Mouse (Mus musculus) yolk sac, embryonic 10.5 days (tissue): Measurements from ENCODE around the gene Tsx.
"Not testable (repeated sequence)": the region's sequence is repeated elsewhere in the genome, so short reads cannot be mapped to it uniquely, and the experiment has no call there.

Experiments
- DNase-seq: peaks from one replicate; pipeline ENCODE4 v3.0.0-alpha.2; 2017; ENCODE audit warnings: low spot score

Tsx gene

GRCm38 (mm10) chrX:103414167-103414566 lies at the start of gene Tsx:
Gene Tsx (plus strand): TSS chrX:103414467.
- no peak for DNase-seq

DNA sequence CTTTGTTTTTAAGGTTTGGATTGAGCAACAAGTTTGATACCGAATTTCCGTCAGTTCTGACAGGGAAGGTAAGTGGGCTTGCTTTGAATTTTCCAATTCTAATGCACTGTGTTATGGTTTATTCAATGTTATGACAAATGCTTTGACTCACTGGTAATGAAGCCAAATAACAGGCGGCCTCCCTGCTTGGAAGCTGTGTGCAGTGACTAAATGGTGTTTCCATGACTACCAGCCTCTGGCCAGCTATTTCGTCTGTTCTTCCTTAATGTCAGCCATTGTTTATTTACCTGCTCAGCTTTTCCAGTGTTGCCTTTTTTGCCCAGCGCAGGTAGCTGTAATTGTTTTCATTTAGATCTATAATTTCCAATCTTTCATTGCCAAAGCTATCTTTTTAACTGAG lies 48.1 kb upstream of the Tsx start:
- no peak for DNase-seq

DNA sequence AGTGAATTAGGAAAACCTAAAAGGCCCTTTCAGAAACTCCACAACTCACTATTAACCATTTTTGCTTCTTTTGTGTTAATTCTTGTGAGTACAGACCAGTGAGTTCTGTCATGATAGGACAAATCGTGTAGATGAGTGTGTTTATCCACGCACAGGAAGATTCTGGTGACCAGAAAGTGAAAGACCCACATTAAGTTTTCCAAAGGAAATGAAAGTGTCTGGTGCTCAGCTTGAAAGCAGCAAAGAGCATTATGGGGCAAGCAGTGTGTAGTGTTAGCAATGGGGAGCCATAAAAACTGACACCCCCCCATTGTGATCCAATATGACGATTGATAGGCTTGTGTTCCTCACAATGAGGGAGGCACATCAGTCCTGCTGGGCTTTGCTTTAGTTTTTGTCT lies 45.6 kb upstream of the Tsx start:
- DNase-seq: no peak

GRCm38 (mm10) chrX:103371221-103371620 lies 43.0 kb upstream of the Tsx start:
- DNase-seq: no peak

GRCm38 (mm10) chrX:103371627-103372026 lies 42.6 kb upstream of the Tsx start:
- no peak for DNase-seq

- DNase-seq: no peak
Measured at GRCm38 (mm10) chrX:103374250-103374649, 40.0 kb upstream of the Tsx start.

DNA sequence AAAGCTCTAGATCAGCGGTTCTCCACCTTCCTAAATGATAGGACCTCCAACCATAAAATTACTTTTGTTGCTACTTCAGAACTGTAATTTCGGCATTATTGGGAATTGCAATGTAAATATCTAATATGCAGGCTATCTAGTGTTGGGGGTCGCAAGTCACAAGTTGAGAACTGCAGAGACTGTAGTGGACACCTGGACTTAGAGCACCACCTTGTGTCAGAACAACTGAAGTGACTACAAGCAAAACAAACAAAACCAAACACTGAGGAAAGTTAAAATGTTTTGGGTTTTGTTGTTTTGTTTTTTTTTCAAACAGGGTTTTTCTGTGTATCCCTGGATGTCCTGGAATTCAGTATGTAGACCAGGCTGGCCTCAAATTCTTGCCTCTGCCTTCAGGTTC lies 29.7 kb upstream of the Tsx start:
- peak; percentile 4 for DNase-seq

GRCm38 (mm10) chrX:103388131-103388530 lies 26.1 kb upstream of the Tsx start:
- no peak for DNase-seq

GRCm38 (mm10) chrX:103393841-103394240 lies 20.4 kb upstream of the Tsx start:
- no peak for DNase-seq

DNA sequence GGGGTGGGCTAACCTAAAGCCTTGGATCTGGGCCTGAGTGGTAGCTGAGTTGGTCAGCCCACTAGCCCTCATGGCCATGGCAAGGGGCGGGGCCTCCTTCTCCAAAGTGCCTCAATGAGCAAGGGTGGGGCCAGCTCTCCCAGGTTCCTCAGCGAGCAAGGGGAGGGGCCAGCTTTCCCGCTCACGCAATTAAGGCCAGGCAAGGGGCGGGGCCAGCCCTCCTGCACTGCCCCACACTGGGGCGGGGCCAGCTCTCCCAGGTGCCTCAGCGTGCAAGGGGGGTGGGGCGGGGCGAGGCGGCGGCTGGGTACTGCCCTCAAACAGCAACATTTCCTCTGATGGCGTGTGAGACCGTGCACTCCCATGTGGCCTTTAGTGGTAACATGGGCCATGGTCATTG lies 9.2 kb upstream of the Tsx start:
- peak; percentile 5 for DNase-seq

DNA sequence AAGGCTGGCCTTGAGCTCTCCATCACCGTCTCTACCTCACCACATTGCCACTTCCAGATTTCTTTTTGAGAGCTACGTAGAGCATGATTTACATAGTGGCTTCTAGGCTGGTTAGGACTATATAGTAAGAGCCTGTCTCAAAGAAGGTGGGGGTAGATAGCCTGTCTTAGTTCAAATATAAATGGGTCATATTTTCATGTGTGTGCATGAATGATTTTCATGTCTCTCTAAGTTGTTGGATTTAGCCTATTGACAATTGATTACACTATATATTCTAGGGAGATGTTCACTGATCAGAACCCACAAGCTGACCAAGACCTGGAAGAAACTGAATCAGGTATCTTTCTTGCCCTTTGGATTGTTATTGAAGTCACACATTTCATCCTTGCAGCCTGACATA lies 7.4 kb downstream of the Tsx start, which contains the start of gene Gm26992:
TSS of gene Gm26992 (plus strand) at position 301 of the 400 bp plus-strand sequence.
- DNase-seq: no peak

DNA sequence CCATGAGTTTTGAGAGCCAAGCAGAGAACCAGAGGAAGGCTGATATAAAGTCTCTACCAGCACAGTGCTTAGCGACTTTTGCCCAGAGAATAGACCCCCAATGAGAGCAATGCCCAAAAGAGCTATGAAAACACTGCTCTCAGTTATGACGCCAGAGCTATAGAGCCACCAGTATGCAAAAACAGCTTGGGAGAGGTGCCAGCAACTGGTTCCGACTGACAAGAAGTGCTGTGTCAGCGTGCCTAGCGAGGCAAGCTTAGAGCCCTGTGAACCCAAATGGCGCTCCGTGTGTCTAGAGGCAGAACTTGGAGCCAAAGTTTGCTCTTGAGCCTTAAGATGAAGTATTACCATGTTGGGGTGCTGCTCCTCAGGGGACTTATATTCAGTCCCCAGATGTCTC lies 13.4 kb downstream of the Tsx start:
- no peak for DNase-seq

- DNase-seq: no peak
Measured at GRCm38 (mm10) chrX:103432293-103432692, 18.0 kb downstream of the Tsx start.

GRCm38 (mm10) chrX:103438023-103438422 lies 23.8 kb downstream of the Tsx start:
- DNase-seq: no peak

GRCm38 (mm10) chrX:103440803-103441202 lies 26.5 kb downstream of the Tsx start:
- peak; percentile 20 for DNase-seq

DNA sequence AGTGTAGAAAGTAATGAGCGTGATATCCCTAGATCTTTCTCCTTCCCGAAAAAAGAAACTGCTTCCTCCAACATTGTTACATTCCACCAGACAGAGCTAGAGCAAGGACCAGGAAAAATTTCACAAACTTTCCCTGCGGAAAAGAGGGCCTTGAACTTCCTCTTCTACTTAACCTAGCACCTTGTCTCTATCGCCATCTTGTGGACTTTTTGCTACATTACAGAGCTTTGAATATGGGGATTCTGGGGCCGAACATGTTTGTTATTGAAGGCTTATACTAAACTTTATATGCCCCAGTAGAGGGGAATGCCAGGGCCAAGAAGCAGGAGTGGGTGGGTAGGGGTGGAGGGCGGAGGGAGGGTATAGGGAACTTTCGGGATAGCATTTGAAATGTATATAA lies 29.5 kb downstream of the Tsx start:
- peak; percentile 5 for DNase-seq

DNA sequence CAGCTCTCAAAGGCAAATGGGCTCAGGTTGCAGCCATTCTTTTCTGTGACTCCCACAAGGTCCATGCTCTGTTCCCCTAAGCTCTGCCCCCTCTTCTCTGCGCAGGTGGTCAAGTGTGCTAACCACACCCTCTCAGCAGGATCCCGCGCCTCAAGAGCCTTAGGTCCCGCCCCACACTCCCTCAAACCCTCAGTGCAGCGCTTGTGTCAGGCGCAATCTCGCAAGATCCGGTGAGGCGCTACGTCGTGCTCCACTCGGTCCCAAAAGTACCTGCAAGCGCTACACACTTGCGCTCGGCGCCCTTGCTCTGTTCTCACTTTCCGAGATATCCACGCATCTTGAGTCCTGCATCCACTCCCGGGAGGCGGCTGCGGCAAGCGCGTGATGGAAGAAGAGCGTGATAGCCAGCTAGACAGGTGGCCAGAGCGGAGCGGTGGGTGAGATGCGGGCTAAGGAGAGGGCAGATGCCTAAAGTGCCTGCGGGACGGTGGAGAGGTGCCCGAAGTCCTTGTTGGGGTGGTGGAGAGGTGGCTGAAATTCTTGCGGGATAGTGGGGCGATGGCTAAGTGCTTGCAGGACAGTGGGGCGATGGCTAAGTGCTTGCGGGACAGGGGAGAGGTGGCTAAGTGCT lies 33.4 kb downstream of the Tsx start:
- DNase-seq: peak; percentile 19

DNA sequence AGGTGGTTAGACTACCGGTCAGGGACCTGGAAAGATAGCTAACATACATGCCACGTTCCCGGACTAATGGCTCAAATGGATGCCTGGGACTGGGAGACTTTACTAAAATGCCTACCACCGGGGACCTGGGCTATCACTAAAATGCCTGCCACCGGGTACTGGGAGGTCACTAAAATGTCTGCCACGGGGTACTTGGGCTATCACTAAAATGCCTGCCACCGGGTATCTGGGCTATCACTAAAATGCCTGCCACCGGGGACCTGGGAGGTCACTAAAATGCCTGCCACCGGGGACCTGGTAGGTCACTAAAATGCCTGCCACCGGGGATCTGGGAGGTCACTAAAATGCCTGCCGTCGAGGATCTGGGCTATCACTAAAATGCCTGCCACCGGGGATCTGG lies 34.2 kb downstream of the Tsx start:
- DNase-seq: not testable (repeated sequence)

DNA sequence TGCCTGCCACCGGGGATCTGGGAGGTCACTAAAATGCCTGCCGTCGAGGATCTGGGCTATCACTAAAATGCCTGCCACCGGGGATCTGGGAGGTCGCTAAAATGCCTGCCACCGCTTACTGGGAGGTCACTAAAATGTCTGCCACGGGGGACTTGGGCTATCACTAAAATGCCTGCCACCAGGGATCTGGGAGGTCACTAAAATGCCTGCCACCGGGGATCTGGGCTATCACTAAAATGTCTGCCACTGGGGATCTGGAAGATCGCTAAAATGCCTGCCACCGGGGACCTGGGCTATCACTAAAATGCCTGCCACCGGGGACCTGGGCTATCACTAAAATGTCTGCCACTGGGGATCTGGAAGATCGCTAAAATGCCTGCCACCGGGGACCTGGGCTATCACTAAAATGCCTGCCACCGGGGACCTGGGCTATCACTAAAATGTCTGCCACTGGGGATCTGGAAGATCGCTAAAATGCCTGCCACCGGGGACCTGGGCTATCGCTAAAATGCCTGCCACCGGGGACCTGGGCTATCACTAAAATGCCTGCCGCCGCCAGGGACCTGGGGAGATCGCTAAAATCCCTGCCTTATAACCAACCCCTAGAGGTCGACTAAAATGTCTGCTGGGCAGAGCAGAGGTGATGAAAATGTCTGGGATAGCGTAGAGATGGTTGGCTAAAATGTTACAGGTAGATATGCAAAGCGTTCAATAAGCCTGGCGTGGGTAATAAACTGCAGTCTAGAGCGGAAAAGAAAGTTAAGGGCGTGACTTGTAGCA lies 34.9 kb downstream of the Tsx start:
- DNase-seq: not testable (repeated sequence)

- DNase-seq: no peak
Measured at GRCm38 (mm10) chrX:103452815-103453214, 38.5 kb downstream of the Tsx start.

- DNase-seq: no peak
Measured at GRCm38 (mm10) chrX:103460056-103460455, 45.8 kb downstream of the Tsx start.

- DNase-seq: no peak
Measured at GRCm38 (mm10) chrX:103468998-103469397, 54.7 kb downstream of the Tsx start.

DNA sequence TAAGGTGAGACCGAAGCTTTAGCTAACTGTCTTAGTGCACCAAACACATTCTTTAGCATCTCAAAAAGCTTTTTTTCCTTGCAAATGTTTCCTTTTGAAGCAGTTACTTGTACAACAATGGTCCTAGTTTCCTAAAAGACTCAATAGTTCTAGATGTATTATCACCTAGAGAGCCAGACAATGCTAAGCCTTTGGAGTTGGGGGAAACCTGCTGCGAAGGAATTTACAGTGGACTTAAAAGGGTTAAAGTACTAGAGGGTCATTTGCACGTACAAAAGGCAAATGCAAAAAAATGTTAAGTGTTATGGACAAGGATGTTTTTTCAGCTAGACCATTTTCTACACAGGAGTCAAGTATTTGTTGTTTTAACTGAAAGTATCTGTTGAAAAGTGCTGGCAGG lies 58.1 kb downstream of the Tsx start:
- no peak for DNase-seq
